Mouse (Mus musculus) G1E (cell line): Measurements from ENCODE around the gene Fbxo11.

Experiments
- CTCF ChIP-seq: IDR thresholded peaks from 2 replicates; pipeline ENCODE4 v1.5.1; 2012; ENCODE audit warnings: low read depth, low read length, inconsistent platforms, mixed read lengths
- GATA1 ChIP-seq: IDR thresholded peaks from 2 replicates; pipeline ENCODE4 v1.6.1; 2012; ENCODE audit warnings: borderline replicate concordance, low read length, inconsistent platforms, mixed read lengths
- GATA2 ChIP-seq: IDR thresholded peaks from 2 replicates; pipeline ENCODE4 v1.6.1; 2012; ENCODE audit warnings: low read depth, low read length, inconsistent platforms, borderline replicate concordance
- TAL1 ChIP-seq: conservative IDR thresholded peaks from 2 replicates; pipeline ENCODE4 v1.6.1; 2012; ENCODE audit warnings: low read depth, low read length, inconsistent platforms, mixed read lengths

GRCm38 (mm10) chr17:88057846-88058245 is 7.2 kb downstream of the Fbxo11 start:
- TF ChIP-seq CTCF (no peak), GATA1 (no peak), TAL1 (no peak), GATA2 (no peak)
